Mouse (Mus musculus) CH12.LX (cell line): ENCODE results near the gene Pde8a.

ENCODE experiments used
- CTCF ChIP-seq, 2 experiments: IDR thresholded peaks in 1 of 2; conservative IDR thresholded peaks in 1 of 2; 2 replicates each; pipeline ENCODE4 v1.5.1; 2011 to 2012; ENCODE audit warnings: low read depth in 2 of 2, low read length in 2 of 2, improper control_type of control experiment in 1 of 2, inconsistent platforms in 1 of 2, mild to moderate bottlenecking in 1 of 2, moderate library complexity in 1 of 2
- E2F4 ChIP-seq: IDR thresholded peaks from 2 replicates; pipeline ENCODE4 v1.6.1; 2011; ENCODE audit warnings: low read depth, low read length, improper control_type of control experiment; ENCODE audit not compliant: insufficient replicate concordance
- EP300 ChIP-seq: IDR thresholded peaks from 2 replicates; pipeline ENCODE4 v1.6.1; 2011; ENCODE audit warnings: low read length, improper control_type of control experiment
- ETS1 ChIP-seq: conservative IDR thresholded peaks from 2 replicates; pipeline ENCODE4 v1.6.1; 2012; ENCODE audit warnings: low read depth, mild to moderate bottlenecking, inconsistent platforms, low read length, improper control_type of control experiment, moderate library complexity
- MAX ChIP-seq: IDR thresholded peaks from 2 replicates; pipeline ENCODE4 v1.6.1; 2011; ENCODE audit warnings: low read length, improper control_type of control experiment
- NRF1 ChIP-seq: IDR thresholded peaks from 2 replicates; pipeline ENCODE4 v1.6.1; 2014; ENCODE audit warnings: low read depth, mild to moderate bottlenecking, inconsistent platforms, low read length, improper control_type of control experiment, moderate library complexity
- POLR2A ChIP-seq: IDR thresholded peaks from 2 replicates; pipeline ENCODE4 v1.6.1; 2011; ENCODE audit warnings: low read depth, mild to moderate bottlenecking, improper control_type of control experiment, low read length

GRCm38 (mm10) chr7:81219321-81219720 is 5.9 kb downstream of the Pde8a start:
- TF ChIP-seq NRF1, result no peak
- TF ChIP-seq MAX, result no peak
- no peak for TF ChIP-seq EP300
- TF ChIP-seq POLR2A, result no peak
- TF ChIP-seq CTCF (conservative IDR thresholded peaks at IDR 0.05 in 1 of 2, IDR thresholded peaks at IDR 0.05 in 1 of 2; ENCODE audit: low read depth in 2 of 2, low read length in 2 of 2), result no peak
- no peak for TF ChIP-seq ETS1
- no peak for TF ChIP-seq E2F4
